Mouse (Mus musculus) embryonic facial prominence, embryonic 14.5 days (tissue): ENCODE measurements around the gene Zfp951. TPM values are rescaled to one million over a fixed set of nuclear protein-coding genes. Genes with fewer than 3 reads are reported as not detected.

ENCODE experiments used
- polyA plus RNA-seq: library from polyadenylated mRNA; unstranded; fragments of >200 nt; fragmentation: Nextera tagmentation; extraction: Ambion mirVana; gene quantifications from 2 replicates; pipeline ENCODE4 v1.2.1, GENCODE M21; 2014

Gene Zfp951
- polyA plus RNA-seq, 1 experiment from 2014 or later: 4.4 TPM

Other genes with a start within 250 kb of the Zfp951 start
- 1.1 and 1.6 TPM in 2 replicates for gene Abcg3, start 122.6 kb upstream of the Zfp951 start, polyA plus RNA-seq